Mouse (Mus musculus) spleen, postnatal 14 days (tissue): ENCODE measurements around the gene B3gnt9.

Experiments used
- DNase-seq, 2 experiments: peaks; one replicate each; pipeline ENCODE4 v3.0.0; 2021 to 2022; ENCODE audit warnings: low spot score in 2 of 2

The B3gnt9 gene

DNA sequence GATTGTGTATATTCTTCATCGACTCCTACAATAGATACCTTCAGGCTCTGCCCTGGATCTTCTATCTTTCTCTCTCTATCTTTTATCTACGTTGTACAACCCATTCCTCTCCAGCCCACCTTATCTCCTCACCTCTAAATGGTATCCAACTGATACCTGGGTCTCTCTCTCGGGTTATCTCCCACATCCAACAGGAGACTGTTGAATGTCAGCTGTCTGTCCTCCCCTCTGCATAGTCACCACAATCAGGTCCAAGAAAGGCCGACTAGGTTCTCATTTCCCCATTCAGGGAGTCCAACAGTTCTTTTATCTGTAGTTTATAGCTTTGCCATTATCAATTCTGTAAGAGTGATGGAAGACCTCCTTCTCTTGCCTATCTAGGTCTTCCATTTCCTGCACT lies 27.3 kb upstream of the B3gnt9 start:
- no peak for DNase-seq

DNA sequence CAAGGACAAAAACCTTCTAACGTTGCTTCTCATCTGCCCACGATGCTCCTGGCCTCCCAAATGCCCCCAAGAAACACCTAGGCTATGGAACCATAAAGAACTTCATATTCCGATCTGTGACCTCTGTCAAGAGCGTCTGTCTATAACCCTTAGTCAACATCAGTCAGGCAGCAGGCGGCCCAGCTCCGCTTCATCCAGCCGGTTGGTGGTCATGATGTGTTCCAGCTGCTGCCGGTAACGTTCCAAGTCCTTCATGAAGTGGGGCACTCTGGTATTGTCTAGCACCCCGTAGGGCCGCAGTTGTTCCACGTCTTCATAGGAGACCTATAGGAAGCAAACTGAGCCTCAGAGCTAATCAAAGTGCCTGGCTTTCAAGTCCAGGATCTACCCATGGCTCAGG lies 26.9 kb upstream of the B3gnt9 start:
- no peak for DNase-seq

GRCm38 (mm10) chr8:105280567-105280966 lies 25.6 kb upstream of the B3gnt9 start:
- no peak for DNase-seq

DNA sequence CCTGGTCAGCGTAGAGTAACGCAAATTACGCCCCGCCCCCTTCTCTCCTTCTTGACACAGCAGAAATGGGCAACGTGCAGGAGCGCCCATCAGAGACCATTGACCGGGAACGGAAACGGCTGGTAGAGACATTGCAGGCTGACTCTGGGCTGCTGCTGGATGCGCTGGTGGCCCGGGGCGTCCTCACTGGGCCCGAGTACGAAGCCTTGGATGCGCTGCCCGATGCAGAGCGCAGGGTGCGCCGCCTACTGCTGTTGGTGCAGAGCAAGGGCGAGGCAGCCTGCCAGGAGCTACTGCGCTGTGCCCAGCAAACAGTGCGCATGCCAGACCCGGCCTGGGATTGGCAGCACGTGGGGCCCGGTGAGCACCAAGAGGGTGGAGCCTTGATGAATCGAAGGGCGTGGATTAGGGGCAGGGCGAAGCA lies 24.0 kb upstream of the B3gnt9 start:
- no peak for DNase-seq

DNA sequence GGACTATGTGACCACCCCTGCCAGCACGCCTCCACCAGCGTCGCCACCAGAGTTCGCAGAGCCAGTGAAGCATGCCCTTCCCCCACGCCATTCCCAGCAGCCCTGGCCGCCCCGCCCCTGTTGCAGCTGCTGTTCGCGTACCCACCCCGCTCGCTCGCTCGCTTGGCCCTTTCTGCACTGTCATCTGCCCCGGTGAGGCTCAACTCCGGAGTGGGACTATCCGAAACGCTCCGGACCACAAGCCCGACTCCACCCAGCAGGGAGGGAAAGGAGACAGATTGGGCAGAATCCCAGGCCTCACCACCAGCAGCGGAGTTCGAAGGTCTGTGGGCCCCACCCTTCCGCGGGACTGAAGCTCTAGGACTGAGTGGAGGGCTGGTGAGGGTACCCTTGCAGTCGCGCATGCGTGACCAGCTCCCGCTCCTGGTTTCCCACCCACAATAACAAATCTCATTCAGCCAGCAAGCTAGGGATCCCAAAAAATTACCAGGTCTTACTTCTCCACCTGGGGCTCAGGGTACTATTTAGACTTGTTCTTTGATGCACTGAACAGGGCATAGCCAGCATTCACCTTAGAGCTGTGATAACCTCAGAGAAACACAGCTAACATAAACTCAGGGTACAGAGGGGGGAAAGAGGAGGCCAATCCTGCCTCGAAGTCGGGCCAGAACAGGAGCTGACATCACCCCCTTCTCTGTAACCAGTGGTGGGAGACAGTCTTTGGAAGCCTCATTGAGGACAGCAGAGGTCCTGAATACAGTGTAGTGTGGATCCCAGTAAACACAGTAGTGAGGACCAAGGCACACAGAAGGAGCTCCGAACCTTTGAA lies 21.6 kb upstream of the B3gnt9 start:
- DNase-seq = no peak

DNA sequence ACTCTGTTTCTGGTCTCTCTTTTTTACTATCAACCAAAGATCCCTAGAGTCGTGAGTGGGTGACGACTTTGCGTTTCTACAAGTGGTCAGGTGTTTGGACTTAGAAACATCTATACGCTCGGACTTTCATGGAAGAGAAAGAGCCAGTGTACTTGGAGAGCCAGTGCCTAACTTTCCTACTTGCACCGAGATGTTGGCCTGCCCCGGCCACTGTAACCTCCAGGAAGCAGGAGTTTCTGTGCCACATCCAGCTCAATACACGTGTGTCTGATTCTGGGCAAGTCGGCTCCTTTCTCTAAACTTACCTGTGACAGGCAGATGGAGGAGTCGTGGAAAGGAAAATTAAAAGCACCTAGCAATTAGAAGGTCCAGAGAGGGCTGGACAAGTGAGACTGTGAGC lies 20.9 kb upstream of the B3gnt9 start, which contains the start of gene Nol3:
Gene Nol3 (plus strand): TSS at position 301 of the 400 bp plus-strand sequence.
- DNase-seq = no peak

GRCm38 (mm10) chr8:105275387-105275786 lies 20.4 kb upstream of the B3gnt9 start:
- no peak for DNase-seq

- DNase-seq = no peak
Measured at GRCm38 (mm10) chr8:105270916-105271186, 15.9 kb upstream of the B3gnt9 start.

GRCm38 (mm10) chr8:105270101-105270915 lies 15.4 kb upstream of the B3gnt9 start:
- DNase-seq = no peak

GRCm38 (mm10) chr8:105269461-105269947 lies 14.6 kb upstream of the B3gnt9 start, which contains the start of gene Hsf4:
TSS of gene Hsf4 (plus strand) at chr8:105269801.
- no peak for DNase-seq

GRCm38 (mm10) chr8:105269075-105269458 lies 14.1 kb upstream of the B3gnt9 start:
- no peak for DNase-seq

DNA sequence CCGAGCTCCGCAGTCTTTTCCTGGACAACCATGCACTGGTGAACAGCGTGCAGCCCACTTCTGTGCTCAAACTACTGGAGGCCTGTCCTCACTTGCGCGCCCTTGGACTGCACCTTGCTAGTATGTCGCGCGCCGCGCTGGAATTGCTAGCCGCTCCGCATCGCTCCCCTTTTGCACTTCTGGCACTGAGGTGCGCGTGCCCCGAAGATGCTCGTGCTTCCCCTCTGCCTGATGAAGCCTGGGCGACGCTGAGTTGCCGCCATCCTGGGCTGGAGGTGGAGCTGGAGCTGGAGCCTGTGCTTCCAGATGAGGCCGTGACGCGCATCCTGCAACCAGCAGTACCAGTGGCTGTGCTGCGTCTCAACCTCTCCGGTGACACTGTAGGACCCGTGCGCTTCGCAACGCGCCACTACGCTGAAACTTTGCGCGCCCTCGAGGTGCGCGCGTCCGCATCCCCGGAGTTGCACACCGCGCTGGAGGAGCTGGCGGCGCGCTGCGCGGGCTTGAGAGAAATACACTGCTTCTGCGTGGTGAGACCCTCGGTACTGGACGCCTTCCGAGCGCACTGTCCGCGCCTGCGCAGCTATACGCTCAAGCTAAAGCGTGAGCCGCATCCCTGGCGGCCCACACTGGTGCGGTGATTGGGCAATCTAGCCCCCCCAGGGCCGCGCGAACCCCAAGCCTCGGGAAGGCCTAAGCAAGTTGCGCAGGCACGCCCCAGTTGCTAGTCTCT lies 13.6 kb upstream of the B3gnt9 start:
- DNase-seq = no peak

GRCm38 (mm10) chr8:105266775-105267174 lies 11.8 kb upstream of the B3gnt9 start:
- no peak for DNase-seq

DNA sequence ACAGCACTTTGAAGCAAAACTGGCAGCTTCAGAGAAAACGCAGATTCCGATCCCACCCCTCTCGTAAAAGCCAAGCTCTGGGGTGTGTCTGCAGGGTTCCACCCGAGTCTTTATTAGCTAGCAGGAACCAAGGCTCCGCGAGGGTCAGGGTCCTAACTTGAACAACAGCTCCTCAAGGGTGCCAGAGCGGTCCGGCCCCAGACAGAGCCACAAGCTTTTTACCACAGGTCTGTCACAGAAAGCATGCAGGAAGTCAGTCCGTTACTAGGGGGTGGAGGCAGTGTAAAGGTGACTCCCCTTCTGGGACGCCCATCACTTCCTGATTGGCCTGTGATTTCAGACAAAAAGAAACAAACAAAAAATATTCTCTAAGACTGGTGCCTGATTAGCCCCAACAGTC lies 10.2 kb upstream of the B3gnt9 start:
- no peak for DNase-seq

DNA sequence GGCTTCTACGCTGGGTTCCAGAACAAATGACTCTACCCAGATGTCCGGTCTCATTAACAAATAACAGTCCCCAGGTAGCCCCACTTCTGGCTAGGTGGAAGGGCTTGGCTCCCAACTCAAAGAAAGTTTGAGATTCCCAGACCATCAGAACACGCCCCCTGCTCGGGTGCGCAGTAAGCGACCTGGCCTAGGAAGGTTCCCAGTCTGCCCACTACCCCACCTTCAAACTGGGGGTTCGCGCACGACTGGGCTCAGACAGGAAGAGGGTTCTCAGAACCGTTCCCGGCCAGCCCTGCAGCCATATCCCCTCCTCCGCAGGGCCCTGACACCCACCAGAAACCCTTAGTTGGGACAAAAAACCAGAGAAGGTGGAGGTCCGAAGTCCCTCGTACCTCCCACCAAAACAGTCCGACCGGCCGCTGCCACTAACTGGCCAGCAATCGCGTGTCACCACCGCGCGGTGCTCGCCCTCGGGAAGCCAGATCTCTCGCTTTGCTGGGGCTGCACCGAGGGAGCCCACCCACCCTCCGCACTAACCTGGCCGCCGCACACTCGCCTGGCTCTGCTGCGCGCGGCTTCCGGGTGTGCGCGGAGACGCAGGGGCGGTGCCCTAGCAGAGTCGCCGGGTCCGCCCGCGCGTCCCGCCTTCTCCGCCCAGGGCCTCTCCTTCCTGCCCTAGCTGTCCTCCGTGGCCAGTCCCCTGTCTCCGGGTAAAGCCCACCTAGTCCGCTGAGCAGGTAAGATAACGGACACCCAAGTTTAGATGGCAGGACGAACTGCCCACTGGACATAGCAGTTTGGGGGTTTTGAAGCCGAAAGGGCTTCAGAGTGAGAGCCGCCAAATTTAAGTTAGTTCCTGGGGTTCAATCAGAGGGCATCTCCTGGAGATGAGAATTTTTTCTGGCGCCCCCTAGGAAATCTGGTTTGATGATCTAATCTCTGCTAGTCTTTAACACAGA lies 9.3 kb upstream of the B3gnt9 start, which contains the start of the genes Tradd and Fbxl8:
Gene Tradd (minus strand): TSS at position 586 of the 959 bp plus-strand sequence.
Gene Fbxl8 (plus strand): TSS at position 625 of the 959 bp plus-strand sequence.
- peak; percentile 61 to 68 for DNase-seq

GRCm38 (mm10) chr8:105263244-105263912 lies 8.4 kb upstream of the B3gnt9 start:
- DNase-seq = no peak

GRCm38 (mm10) chr8:105261326-105261980 lies 6.5 kb upstream of the B3gnt9 start:
- no peak for DNase-seq

GRCm38 (mm10) chr8:105260371-105261099 lies 5.6 kb upstream of the B3gnt9 start:
- no peak for DNase-seq

DNA sequence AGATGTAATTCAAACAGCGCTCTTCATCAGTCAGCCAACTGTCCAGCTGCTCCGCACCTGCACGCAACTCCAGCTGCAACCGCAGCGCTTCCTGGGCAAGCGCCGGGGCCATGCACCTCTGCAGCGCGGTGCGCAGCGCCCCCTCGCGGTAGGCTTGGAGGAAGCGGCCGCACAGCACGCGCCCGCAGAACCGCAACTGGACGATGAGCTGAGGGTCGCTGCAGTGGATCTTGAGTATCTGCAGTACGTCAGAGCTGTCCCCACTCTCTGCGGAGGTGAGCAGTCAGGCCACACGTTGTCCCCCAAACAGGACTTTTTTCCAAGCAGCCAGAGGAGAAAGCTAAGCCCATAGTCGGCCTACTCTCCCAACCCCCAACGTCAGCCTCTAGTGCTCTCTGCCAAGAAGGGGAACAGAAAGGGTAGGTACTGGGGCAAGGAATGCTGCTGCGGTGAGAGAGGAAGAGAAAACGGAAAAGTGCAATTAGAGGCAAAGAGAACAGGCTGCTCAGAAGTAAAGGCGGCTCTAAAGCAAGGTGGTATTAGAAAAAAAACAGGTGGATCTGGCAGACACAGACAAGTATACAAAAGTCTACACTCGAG lies 4.9 kb upstream of the B3gnt9 start:
- DNase-seq = peak; percentile 59 to 79
